Mouse (Mus musculus) hindbrain, embryonic 13.5 days (tissue): ENCODE measurements around the gene Bcl11a. TPM values are rescaled to one million over a fixed set of nuclear protein-coding genes. Genes with fewer than 3 reads are reported as not detected.
A peak's percentile ranks its signal among the peaks of the same experiment; 100 is the strongest.

Experiments used
- ATAC-seq: fragments of 200-750 bp; cut with Nextera tagmentation; 2 replicates; pipeline ENCODE4 v1.8.0; 2017; ENCODE audit warnings: moderate TSS enrichment; ENCODE audit not compliant: low FRiP score
- H3K27ac ChIP-seq: fragments of 300-500 bp; sonication (generic); 2 replicates; pipeline ENCODE4 v1.5.1; 2015; ENCODE audit warnings: inconsistent platforms, mild to moderate bottlenecking, moderate library complexity
- H3K27me3 ChIP-seq: fragments of 300-500 bp; sonication (generic); 2 replicates; pipeline ENCODE4 v1.6.1; 2015; ENCODE audit warnings: mild to moderate bottlenecking, inconsistent platforms
- H3K36me3 ChIP-seq: fragments of 300-500 bp; sonication (generic); 2 replicates; pipeline ENCODE4 v1.6.1; 2015; ENCODE audit warnings: mild to moderate bottlenecking, inconsistent platforms
- H3K4me1 ChIP-seq: fragments of 300-500 bp; sonication (generic); replicated peaks from 2 replicates; pipeline ENCODE4 v1.6.1; 2015; ENCODE audit warnings: inconsistent platforms
- H3K4me2 ChIP-seq: fragments of 300-500 bp; sonication (generic); 2 replicates; pipeline ENCODE4 v1.6.1; 2015; ENCODE audit warnings: inconsistent platforms, mild to moderate bottlenecking, moderate library complexity
- H3K4me3 ChIP-seq: fragments of 300-500 bp; sonication (generic); 2 replicates; pipeline ENCODE4 v1.5.1; 2015; ENCODE audit warnings: mild to moderate bottlenecking, inconsistent platforms
- H3K9ac ChIP-seq: fragments of 300-500 bp; sonication (generic); 2 replicates; pipeline ENCODE4 v1.6.1; 2015; ENCODE audit warnings: mild to moderate bottlenecking, inconsistent platforms
- H3K9me3 ChIP-seq: fragments of 300-500 bp; sonication (generic); 2 replicates; pipeline ENCODE4 v1.6.1; 2016; ENCODE audit warnings: inconsistent platforms
- whole genome bisulfite sequencing: fragments of 180-500 bp; shearing (Covaris S2); methylation state at CpG from one replicate; pipeline ENCODE4 v1.1.7; 2015; 5-methylcytosine and 5-hydroxymethylcytosine counted together
- polyA plus RNA-seq: library from polyadenylated mRNA; unstranded; fragments of >200 nt; fragmentation: Nextera tagmentation; extraction: Ambion mirVana; gene quantifications from 2 replicates; pipeline ENCODE4 v1.2.1, GENCODE M21; 2015

The Bcl11a gene
- polyA plus RNA-seq, 1 experiment from 2014 or later, result 129 TPM

DNA sequence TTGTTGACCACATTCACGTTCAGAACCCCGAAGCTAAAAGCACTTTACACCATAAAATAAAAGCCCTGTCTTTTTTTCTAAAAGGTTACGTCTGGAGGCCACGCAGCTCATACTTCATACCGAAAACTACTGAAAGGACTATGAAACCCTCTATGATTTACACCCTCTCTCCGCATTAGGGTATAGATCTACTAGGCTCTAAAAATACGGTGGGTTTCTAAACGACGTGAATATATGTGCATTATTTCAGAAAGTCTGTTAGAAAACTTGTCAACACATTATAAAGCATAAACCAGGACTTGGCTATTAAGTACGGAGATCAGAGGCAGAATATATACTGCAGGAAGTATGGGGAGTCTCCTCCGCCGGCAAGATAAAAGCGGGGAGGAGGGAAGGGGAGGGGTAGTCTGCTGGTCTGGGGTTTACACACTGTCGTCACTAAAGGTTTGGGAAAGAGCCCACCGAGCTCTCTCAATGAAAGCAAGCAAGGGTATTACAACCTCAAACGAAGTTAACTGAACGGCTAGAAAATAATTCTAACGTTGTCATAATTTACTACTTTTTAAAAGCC, 3.8 kb upstream of the Bcl11a start:
- H3K27ac ChIP-seq, result peak overlapping the region; percentile 44

DNA sequence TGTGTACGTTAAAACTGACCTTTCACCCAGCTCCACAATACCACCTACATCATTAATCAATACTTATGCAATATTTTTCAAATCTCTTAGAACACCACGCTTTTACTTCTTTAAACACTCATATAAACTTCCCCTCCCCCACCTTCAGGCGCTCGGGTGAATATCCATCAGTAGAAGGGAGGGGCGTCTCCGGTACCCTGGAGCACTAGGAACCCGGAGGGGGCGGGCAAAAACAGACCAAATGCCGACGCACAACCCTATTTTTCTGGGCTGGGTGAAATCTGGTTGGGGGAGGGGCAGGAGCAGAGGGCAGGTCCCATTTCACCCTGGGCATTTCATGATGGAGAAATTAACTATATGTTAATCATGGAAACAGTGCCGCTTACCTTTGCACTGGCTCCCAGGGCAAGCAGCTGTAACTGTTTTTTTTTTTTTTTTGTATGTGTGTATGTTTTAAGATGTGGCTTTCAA, 3.2 kb upstream of the Bcl11a start, which contains the start of gene A830031A19Rik:
Gene A830031A19Rik, minus strand, starts transcription at position 421 of the 471 bp plus-strand sequence.
- peak within 1 kb of the TSS; percentile 99 for H3K9ac ChIP-seq
- H3K27me3 ChIP-seq, result no peaks in the 10 kb centered on the region
- under 1% methylated on average over 11 of the region's 11 CpGs for WGBS
- peak within 1 kb of the TSS; percentile 99 for H3K4me2 ChIP-seq
- H3K9me3 ChIP-seq, result no peaks in the 10 kb centered on the region
- ATAC-seq, result no peak
- H3K36me3 ChIP-seq, result no peaks in the 10 kb centered on the region
- peak within 1 kb of the TSS; percentile 86 for H3K4me3 ChIP-seq
- H3K4me1 ChIP-seq, result peaks cover 24% of the 10 kb centered on the region
- peak within 1 kb of the TSS; percentile 100 for H3K27ac ChIP-seq

More for the DNA sequence above, 3.8 kb upstream of the Bcl11a start:
- Histone ChIP-seq H3K9me3 (no peaks in the 10 kb centered on the region), H3K36me3 (no peaks in the 10 kb centered on the region), H3K27me3 (no peaks in the 10 kb centered on the region), H3K4me1 (peaks cover 24% of the 10 kb centered on the region), H3K9ac (peak overlapping the region; percentile 99), H3K4me2 (peak overlapping the region; percentile 99), H3K4me3 (peak overlapping the region; percentile 86)
- WGBS, result under 1% methylated on average over 18 of the region's 18 CpGs
- ATAC-seq, result no peak

DNA sequence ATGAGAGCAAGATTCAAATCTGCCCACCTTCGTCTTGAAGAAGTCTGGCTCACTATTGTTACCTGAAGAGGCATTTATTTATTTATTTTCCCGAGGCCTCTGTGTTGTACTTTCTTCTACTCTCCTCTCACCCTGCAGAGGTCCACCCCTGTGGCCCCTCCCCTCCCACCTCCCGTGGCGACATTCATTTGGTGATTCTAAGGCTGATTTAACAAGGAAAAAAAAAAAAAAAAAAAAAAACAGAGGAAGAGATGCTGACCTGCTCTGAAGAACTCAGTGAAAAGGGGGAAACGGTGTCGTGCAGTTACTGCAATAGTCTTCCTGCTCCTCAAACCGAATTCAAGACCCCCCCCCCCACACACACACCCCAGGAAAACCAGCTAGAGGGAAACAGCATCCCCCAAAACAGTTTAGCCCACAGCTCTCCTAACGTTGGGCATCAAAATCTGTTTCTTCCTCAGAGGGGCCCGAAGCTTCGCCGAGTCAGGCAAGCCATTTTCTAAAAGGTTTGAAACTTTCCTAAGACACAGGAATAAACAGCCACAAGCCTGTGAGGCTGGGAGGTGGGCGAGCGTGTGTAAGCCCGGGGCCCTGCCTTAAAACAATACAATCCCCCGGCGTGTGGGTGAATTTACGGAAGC, 2.2 kb upstream of the Bcl11a start:
- Histone ChIP-seq H3K9me3 (no peaks in the 10 kb centered on the region), H3K9ac (peak overlapping the region; percentile 99), H3K4me1 (peaks cover 30% of the 10 kb centered on the region), H3K4me3 (peak overlapping the region; percentile 86), H3K36me3 (no peaks in the 10 kb centered on the region), H3K27me3 (no peaks in the 10 kb centered on the region), H3K4me2 (peak overlapping the region; percentile 99), H3K27ac (peak overlapping the region; percentile 100)
- no peak for ATAC-seq
- 0% methylated on average over 17 of the region's 17 CpGs for WGBS

DNA sequence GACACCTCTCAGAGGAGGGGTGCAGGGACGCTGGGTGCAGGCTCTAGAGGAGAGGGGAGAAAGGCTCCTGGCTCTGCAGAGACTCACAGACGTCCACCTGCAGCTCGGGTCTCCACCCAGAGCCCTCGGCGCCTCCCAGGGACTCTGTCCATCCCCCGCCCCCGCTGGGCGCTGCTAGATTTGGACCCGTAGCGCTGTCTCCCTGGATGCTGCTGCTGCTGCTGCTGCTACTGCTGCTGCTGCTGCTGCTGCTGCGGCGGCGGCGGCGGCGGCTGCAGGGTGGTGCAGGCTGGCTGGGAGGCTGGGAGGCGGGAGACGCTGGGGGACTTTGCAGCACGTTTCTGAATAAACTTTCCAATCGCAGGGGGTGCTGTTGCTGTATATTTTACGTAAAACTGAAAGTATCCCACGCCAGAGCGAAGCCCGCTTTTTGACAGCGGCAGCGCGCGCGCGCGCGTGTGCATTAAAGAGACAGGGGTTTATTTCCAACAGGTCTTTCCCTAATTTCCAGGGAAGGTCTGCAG, 1.7 kb upstream of the Bcl11a start:
- peak overlapping the region; percentile 99 for H3K9ac ChIP-seq
- under 1% methylated on average over 32 of the region's 32 CpGs for WGBS
- peaks cover 30% of the 10 kb centered on the region for H3K4me1 ChIP-seq
- H3K9me3 ChIP-seq, result no peaks in the 10 kb centered on the region
- H3K4me2 ChIP-seq, result peak overlapping the region; percentile 99
- ATAC-seq, result peak; percentile 11
- H3K27ac ChIP-seq, result peak overlapping the region; percentile 100
- H3K4me3 ChIP-seq, result peak overlapping the region; percentile 86
- H3K36me3 ChIP-seq, result no peaks in the 10 kb centered on the region
- H3K27me3 ChIP-seq, result no peaks in the 10 kb centered on the region

DNA sequence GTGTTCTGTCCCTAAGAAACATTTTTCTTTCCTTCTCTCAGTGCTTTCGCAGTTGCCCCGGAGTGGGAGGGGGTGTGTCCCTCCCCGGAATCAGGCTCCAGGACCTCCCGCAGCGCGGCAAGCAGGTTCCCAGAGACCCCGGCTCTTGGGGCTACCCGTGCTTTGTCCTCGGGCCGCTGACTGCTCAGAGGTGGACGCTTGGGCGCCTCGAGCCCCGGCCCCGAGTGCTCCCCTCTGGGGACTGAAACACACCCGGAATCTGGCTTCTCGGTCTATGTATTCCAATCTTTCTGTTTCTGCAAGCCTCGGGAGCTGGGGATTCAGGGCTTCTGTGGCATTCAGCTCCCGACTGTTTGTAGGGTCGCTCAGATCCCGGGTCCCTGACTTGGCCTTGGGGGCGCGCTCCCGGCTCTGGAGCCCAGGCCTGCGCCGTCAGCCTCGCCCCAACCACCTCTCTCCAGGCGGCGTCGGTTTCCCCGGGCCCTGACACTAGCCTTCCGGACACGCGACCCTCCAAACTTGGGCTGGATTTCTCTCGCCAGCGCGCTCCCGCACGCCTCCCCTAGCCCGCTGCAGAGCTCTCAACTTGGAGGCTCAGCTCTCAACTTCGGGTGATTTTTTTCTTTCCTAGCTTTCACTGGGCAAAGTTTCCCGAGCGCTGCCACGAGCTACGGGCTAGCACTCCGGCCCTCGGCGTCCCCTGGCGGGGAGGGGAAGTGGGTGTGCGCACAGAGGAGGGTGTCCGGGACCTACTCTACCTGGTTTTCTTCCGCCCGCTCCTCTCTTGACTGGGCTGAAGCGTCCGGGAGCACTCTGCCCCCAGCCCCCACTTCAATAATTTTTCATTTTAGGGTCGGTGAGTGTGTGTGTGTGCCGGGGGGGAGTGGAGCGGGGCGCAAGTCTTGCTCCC, 780 bp upstream of the Bcl11a start:
- Histone ChIP-seq H3K4me3 (peak overlapping the region; percentile 86), H3K36me3 (no peaks in the 10 kb centered on the region), H3K27ac (peak overlapping the region; percentile 100), H3K9ac (peak overlapping the region; percentile 99), H3K9me3 (no peaks in the 10 kb centered on the region), H3K4me1 (peaks cover 30% of the 10 kb centered on the region), H3K4me2 (peak overlapping the region; percentile 99), H3K27me3 (no peaks in the 10 kb centered on the region)
- WGBS, result under 1% methylated on average over 55 of the region's 59 CpGs
- ATAC-seq, result peak; percentile 43

DNA sequence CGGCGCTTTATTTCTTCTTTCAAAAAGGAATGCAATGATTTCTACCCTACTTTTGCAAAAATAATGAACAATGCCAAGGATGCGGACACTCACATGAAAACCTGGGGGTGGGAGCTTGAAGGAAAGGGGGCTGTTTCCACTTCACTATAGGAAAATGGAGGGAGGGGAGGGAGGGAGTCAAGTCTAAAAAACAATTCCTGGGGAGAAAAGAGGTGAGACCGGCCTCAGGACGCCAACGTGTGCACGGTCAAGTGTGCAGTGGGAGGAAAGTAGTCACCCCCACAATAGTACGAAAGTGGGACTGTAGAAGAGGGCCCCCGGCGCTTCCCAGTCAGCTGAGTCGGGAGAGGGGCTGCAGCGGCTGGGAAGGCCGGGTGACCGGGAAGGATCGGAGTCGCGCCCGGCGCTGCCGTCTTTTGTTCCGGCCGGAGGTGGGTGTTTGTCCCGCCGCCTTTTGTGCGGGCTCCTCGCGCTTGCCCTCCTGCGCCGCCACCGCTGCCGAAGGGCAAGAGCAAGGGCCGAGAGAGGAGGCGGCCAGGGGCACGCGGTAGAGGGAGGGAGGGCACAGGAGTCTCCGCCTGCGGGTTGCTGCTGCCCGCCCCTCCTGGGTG, 955 bp downstream of the Bcl11a start:
- H3K27me3 ChIP-seq, result no peaks in the 10 kb centered on the region
- peaks cover 33% of the 10 kb centered on the region for H3K4me1 ChIP-seq
- WGBS, result under 1% methylated on average over 38 of the region's 38 CpGs
- no peaks in the 10 kb centered on the region for H3K36me3 ChIP-seq
- peak overlapping the region; percentile 86 for H3K4me3 ChIP-seq
- peak overlapping the region; percentile 99 for H3K4me2 ChIP-seq
- ATAC-seq, result no peak
- H3K27ac ChIP-seq, result peak overlapping the region; percentile 100
- peak overlapping the region; percentile 99 for H3K9ac ChIP-seq
- H3K9me3 ChIP-seq, result no peaks in the 10 kb centered on the region

DNA sequence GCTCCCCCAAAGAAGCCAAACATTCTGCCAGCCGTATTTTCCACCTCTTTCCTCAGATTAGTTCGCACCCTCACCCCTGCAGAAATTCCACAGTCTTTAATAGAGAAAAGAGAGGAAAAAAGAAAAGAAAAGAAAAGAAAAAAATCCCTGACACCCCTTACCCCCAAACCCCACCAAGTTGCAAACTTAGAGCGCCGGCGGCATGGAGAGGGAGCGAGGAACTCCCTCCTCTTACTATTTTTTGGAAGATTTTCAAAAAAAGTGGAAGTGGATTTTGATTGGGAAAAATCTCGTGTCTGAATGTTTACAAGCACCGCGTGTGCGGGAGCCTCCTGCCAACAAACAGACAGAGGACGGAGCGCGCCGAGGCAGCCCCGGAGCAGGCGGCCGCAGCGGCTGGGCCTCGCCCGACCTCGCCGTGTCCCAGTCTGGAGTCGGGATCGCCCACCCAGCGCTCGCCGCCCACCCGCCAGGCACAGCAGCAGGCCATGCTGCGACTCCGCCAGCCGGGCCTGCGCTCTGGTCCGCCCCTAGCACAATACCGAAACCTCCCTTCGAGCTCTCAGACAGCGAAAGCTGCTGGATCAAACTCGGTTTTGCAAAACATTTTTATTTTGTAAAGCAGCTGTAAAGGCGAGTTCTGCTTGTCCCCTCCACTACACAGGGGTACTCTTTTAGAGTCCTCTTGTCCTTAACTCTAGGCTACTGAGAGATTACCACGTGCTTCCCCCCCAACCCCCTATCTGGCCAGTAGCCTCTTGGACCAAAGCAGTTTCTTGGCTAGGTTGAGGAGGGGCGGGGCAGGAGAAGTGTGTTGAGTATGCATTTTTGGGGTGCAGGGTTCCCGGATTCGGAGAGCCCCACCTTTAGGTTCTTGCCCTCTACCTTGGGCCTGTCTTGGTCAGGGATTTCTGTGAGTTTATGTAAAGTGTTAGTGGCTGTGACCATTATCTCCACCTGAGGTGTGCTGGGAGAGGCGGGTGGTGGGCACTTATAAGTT, 1.8 kb downstream of the Bcl11a start:
- Histone ChIP-seq H3K27ac (peak overlapping the region; percentile 100), H3K4me2 (peak overlapping the region; percentile 99), H3K4me3 (peak overlapping the region; percentile 86), H3K4me1 (peaks cover 31% of the 10 kb centered on the region), H3K36me3 (no peaks in the 10 kb centered on the region), H3K9me3 (no peaks in the 10 kb centered on the region), H3K27me3 (no peaks in the 10 kb centered on the region), H3K9ac (peak overlapping the region; percentile 99)
- no peak for ATAC-seq
- under 1% methylated on average over 43 of the region's 43 CpGs for WGBS

DNA sequence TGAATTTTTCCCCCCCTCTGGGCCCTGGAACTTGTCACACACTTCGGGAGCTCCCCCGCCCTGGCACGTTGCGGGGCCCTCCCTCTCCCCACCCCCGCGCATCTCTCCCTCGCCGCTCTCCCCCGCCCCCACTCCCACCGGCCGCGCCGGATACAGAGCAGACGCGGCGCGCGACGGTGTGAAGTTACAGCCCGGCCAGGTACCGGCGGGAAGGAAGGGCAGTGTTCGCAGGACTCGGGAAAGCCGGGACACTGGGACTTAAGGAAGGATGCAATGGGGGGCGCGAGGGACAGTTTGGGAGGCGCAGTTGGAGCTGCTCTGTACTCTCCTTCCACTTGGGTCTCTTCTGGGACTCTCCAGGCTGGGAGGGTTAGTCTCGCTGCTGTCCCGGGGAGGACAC, 2.7 kb downstream of the Bcl11a start:
- Histone ChIP-seq H3K4me3 (peak overlapping the region; percentile 86), H3K27me3 (no peaks in the 10 kb centered on the region), H3K4me2 (peak overlapping the region; percentile 99), H3K9ac (peak overlapping the region; percentile 99), H3K36me3 (peaks cover 4% of the 10 kb centered on the region), H3K27ac (peak overlapping the region; percentile 100), H3K4me1 (peaks cover 29% of the 10 kb centered on the region), H3K9me3 (no peaks in the 10 kb centered on the region)
- ATAC-seq, result peak; percentile 41
- WGBS, result under 1% methylated on average over 30 of the region's 30 CpGs

DNA sequence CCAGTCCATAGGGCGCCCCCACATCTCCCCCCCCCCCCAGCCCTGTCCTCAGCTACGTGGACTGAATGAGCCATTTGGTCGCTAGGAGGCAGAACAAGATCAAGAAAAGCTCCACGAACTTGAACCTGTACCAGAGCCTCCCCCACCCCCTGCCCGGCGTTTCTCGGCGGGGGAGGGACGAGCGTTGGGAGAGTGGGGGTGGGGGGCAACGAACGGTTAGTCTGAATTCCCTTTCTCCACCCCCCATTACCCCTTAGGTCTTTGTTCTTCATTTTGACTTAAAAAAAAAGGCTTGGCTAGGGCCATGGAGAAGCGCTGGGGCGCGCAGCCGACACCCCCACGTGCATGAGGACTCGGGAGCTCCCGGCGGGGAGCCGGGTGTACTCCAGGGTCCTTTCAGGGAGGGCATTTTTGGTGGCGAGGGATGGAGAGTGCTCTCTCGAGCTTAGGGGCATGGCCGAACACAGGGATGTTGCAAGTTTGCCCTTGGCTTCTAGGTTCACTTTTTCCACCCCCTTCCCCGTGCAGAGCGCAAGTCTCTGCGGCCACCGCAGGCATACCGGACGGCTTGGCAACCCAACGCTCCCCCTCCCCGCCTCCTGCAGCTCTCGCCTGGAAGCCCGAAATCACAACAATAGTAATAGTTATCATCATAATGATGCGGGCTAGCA, 3.3 kb downstream of the Bcl11a start:
- Histone ChIP-seq H3K4me2 (peak overlapping the region; percentile 99), H3K27ac (peak overlapping the region; percentile 100), H3K9ac (peak overlapping the region; percentile 99), H3K4me1 (peaks cover 33% of the 10 kb centered on the region), H3K27me3 (no peaks in the 10 kb centered on the region), H3K9me3 (no peaks in the 10 kb centered on the region), H3K4me3 (peak overlapping the region; percentile 86), H3K36me3 (peaks cover 10% of the 10 kb centered on the region)
- ATAC-seq, result peak; percentile 72
- WGBS, result under 1% methylated on average over 34 of the region's 35 CpGs

DNA sequence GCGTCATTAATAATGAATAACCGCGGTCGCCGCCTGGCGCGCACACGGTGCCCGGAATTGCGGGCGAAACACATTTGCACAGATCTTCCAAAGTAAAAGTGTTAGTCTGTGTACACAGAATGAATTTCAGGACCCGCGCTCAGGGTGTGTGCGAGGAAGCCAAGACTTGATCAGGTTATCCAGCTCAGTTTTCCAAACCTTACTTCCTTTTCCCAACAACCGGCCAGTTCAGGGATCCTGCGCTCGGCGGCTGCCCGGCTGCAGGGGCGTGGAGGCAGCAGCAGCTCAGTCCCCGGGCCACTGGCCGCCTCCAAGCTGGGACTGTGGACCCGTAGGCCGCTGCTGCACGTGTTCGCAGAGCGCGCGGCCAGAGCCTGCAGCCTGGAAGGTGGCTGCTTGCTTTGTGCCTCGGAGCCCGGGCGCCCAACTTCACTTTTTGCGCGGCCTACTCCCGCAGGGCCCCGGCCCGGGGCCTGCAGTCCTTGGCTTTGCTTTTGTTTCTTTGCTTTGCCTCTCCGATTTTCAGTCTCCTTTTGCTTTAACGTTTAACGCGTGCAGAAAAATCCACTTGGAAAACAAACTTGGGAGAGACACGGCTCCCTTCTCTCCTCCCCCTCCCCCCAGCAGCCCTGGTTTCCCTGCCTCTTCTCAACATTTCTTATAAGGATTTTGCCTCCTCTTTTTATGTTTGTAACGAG, 4.0 kb downstream of the Bcl11a start:
- under 1% methylated on average over 43 of the region's 43 CpGs for WGBS
- H3K27ac ChIP-seq, result peak overlapping the region; percentile 100
- H3K9me3 ChIP-seq, result no peaks in the 10 kb centered on the region
- peak overlapping the region; percentile 86 for H3K4me3 ChIP-seq
- H3K9ac ChIP-seq, result peak overlapping the region; percentile 99
- peaks cover 40% of the 10 kb centered on the region for H3K4me1 ChIP-seq
- ATAC-seq, result peak; percentile 12; the same call in 1 of the 2 replicates
- peak overlapping the region; percentile 99 for H3K4me2 ChIP-seq
- peaks cover 17% of the 10 kb centered on the region for H3K36me3 ChIP-seq
- no peaks in the 10 kb centered on the region for H3K27me3 ChIP-seq
